In the genomic region with DNA sequence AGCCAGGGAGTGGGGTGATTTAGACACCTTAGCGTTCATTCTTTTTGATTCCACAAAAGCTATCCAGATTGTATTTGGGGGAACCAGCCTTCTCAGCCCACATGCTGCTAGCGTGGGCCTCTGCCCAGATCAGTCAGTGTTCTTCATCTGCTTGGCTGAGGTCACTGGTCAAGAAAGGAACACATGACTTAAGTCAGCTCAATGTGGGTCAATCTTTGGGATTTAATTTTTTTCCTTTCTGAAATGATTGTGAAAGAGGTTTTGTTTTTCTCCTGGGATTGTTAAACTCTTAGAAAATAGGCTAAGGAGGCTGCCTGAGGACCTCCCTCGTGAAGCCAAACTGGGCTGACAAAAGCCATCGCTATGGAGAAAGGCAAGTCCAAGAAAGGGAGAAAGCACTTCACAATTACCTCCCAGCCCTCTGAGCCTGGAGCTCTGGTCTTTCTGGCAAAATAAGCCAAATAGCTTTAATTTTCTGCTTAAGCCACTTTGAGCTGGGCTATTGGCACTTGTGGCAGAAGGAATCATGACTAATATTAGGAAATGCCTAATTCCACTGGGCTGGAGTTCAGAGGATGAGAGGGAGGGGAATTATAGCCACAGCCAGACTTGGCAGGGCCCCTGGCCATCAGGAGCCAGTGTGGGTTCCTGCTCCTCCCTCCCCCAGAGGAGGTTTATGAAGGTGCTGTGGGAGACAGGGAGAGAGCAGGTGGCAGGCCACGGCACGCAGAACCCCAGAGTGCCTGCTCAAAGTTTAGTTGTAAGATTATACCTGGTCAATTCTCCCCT, we compare ENCODE assay signal across 11 mouse cellular contexts. TPM values are rescaled to one million over a fixed set of nuclear protein-coding genes. Genes with fewer than 3 reads are reported as not detected.
DNase-seq lines count a peak whose midpoint lies in the region; ATAC-seq and TF ChIP-seq lines count a peak whose summit lies in the region.
"Had no signal": no experiment of that assay in that cellular context is flagged by ENCODE, and none has a peak within 500 bp of the region (broad histone marks: within the 10 kb centered on the region; RNA-seq: fewer than 3 reads in every experiment).

No protein-coding gene starts in this region.

- no peak for TF ChIP-seq CTCF in midbrain, postnatal 0 days (IDR thresholded peaks at IDR 0.05)

- H3K36me3 ChIP-seq in midbrain, postnatal 0 days (ENCODE audit: insufficient read depth, low read length) = no peaks in the 10 kb centered on the region
- no peaks in the 10 kb centered on the region for H3K36me3 ChIP-seq in midbrain, embryonic 16.5 days (ENCODE audit: control insufficient read depth, insufficient read depth, low read length)
- no peaks in the 10 kb centered on the region for H3K36me3 ChIP-seq in heart, embryonic 15.5 days
- H3K36me3 ChIP-seq in stomach, embryonic 16.5 days (ENCODE audit: control insufficient read depth, insufficient read depth, low read length) = no peaks in the 10 kb centered on the region

- intact Hi-C loops in left cerebral cortex, postnatal 10 days (cut with DNase I) = no loop called here

- H3K4me1 ChIP-seq in midbrain, postnatal 0 days (ENCODE audit: insufficient read depth, low read length) = no peaks in the 10 kb centered on the region
- no peaks in the 10 kb centered on the region for H3K4me1 ChIP-seq in midbrain, embryonic 16.5 days (ENCODE audit: control insufficient read depth, insufficient read depth, low read length)
- peaks cover 20% of the 10 kb centered on the region for H3K4me1 ChIP-seq in heart, embryonic 15.5 days (replicated peaks)
- peaks cover 21% of the 10 kb centered on the region for H3K4me1 ChIP-seq in stomach, embryonic 16.5 days (ENCODE audit: control insufficient read depth, insufficient read depth, low read length)

- H3K9ac ChIP-seq in midbrain, postnatal 0 days (replicated peaks; ENCODE audit: low read length, poor library complexity, severe bottlenecking) = no peak overlapping the region
- H3K9ac ChIP-seq in midbrain, embryonic 16.5 days (ENCODE audit: low read depth, low read length) = no peak overlapping the region
- H3K9ac ChIP-seq in heart, embryonic 15.5 days = no peak overlapping the region
- H3K9ac ChIP-seq in stomach, embryonic 16.5 days (ENCODE audit: low read length) = no peak overlapping the region

- H3K27ac ChIP-seq in midbrain, postnatal 0 days (ENCODE audit: low read depth, low read length) = no peak overlapping the region
- H3K27ac ChIP-seq in midbrain, embryonic 16.5 days (ENCODE audit: low read length) = no peak overlapping the region
- H3K27ac ChIP-seq in heart, embryonic 15.5 days = peak overlapping the region; percentile 15; the same call in 1 of the 2 replicates
- H3K27ac ChIP-seq in stomach, embryonic 16.5 days (ENCODE audit: low read length) = peak overlapping the region; percentile 23; the same call in 1 of the 2 replicates

- 60% methylated on average over 6 of the region's 6 CpGs for WGBS in midbrain, postnatal 0 days
- WGBS in midbrain, embryonic 16.5 days = 53% methylated on average over 6 of the region's 6 CpGs
- WGBS in heart, embryonic 15.5 days = 67% methylated on average over 6 of the region's 6 CpGs
- 58% methylated on average over 6 of the region's 6 CpGs for WGBS in stomach, embryonic 16.5 days

- H3K4me2 ChIP-seq in midbrain, postnatal 0 days (ENCODE audit: low read depth, low read length, poor library complexity, severe bottlenecking) = no peak overlapping the region
- H3K4me2 ChIP-seq in midbrain, embryonic 16.5 days (ENCODE audit: low read length) = no peak overlapping the region
- H3K4me2 ChIP-seq in heart, embryonic 15.5 days = no peak overlapping the region
- no peak overlapping the region for H3K4me2 ChIP-seq in stomach, embryonic 16.5 days (ENCODE audit: low read depth, low read length)
- H3K4me2 ChIP-seq: midbrain, embryonic 11.5 days had no signal

- no peaks in the 10 kb centered on the region for H3K9me3 ChIP-seq in midbrain, postnatal 0 days (ENCODE audit: low read length)
- no peaks in the 10 kb centered on the region for H3K9me3 ChIP-seq in midbrain, embryonic 16.5 days (replicated peaks; ENCODE audit: control insufficient read depth, low read length, poor library complexity, severe bottlenecking)
- no peaks in the 10 kb centered on the region for H3K9me3 ChIP-seq in heart, embryonic 15.5 days (replicated peaks)
- H3K9me3 ChIP-seq in stomach, embryonic 16.5 days (replicated peaks; ENCODE audit: control insufficient read depth, low read length) = no peaks in the 10 kb centered on the region

- H3K4me3 ChIP-seq in midbrain, postnatal 0 days (ENCODE audit: low read depth, low read length) = no peak overlapping the region
- H3K4me3 ChIP-seq in midbrain, embryonic 16.5 days (ENCODE audit: low read depth, low read length) = no peak overlapping the region
- H3K4me3 ChIP-seq in heart, embryonic 15.5 days = no peak overlapping the region
- no peak overlapping the region for H3K4me3 ChIP-seq in stomach, embryonic 16.5 days (replicated peaks; ENCODE audit: low read length)

- DNase-seq in midbrain, postnatal 0 days (ENCODE audit: low spot score) = peak; percentile 33
- DNase-seq in cerebellum, postnatal 10 days = peak; percentile 70 to 77
- no peak for DNase-seq in left cerebral cortex, postnatal 10 days (ENCODE audit: extremely low spot score in 1 of 2, low spot score in 2 of 2)
- no peak for DNase-seq in embryo, embryonic 10 days (ENCODE audit: low spot score)
- DNase-seq in thymus, postnatal 14 days = no peak
- DNase-seq: thymus, adult 18-20 months had no signal

- no peak for ATAC-seq in midbrain, postnatal 0 days (ENCODE audit: low FRiP score)
- no peak for ATAC-seq in midbrain, embryonic 16.5 days
- ATAC-seq in heart, embryonic 15.5 days (replicated peaks; ENCODE audit: insufficient number of reproducible peaks, insufficient read depth, low FRiP score, low read depth) = no peak
- no peak for ATAC-seq in stomach, embryonic 16.5 days (ENCODE audit: insufficient read depth, low FRiP score)

- H3K27me3 ChIP-seq in midbrain, postnatal 0 days (ENCODE audit: insufficient read depth, low read length) = no peaks in the 10 kb centered on the region
- no peaks in the 10 kb centered on the region for H3K27me3 ChIP-seq in midbrain, embryonic 16.5 days (ENCODE audit: control insufficient read depth, insufficient read depth, low read depth, low read length)
- no peaks in the 10 kb centered on the region for H3K27me3 ChIP-seq in heart, embryonic 15.5 days
- no peaks in the 10 kb centered on the region for H3K27me3 ChIP-seq in stomach, embryonic 16.5 days (ENCODE audit: control insufficient read depth, insufficient read depth, low read length)

RNA-seq across cellular contexts. Expression of a gene that starts 22.5 kb away (rescaled TPM):
- 44.7 and 50.3 TPM in 2 replicates for total RNA-seq in midbrain, postnatal 0 days (2014; rRNA removed)
- polyA plus RNA-seq in midbrain, postnatal 0 days (2015; fragmentation: Nextera tagmentation; extraction: Ambion mirVana) = 65.4 and 67.5 TPM in 2 replicates
- 58.1 and 84.6 TPM in 2 replicates for polyA plus RNA-seq in midbrain, embryonic 16.5 days (2015; fragmentation: Nextera tagmentation; extraction: Ambion mirVana)
- 825 and 1,122 TPM in 2 replicates for polyA plus RNA-seq in heart, embryonic 15.5 days (2015; fragmentation: Nextera tagmentation; extraction: Ambion mirVana)
- polyA plus RNA-seq in stomach, embryonic 16.5 days (2015; fragmentation: Nextera tagmentation; extraction: Ambion mirVana) = 2,066 and 2,076 TPM in 2 replicates
- total RNA-seq in left cerebral cortex, postnatal 10 days (2021) = 10 to 100 TPM; 53.2 to 64.0 TPM

RNA-seq across cellular contexts. Expression of a gene that starts 53.9 kb away (rescaled TPM):
- total RNA-seq in midbrain, postnatal 0 days (2014; rRNA removed) = not detected in 2 replicates
- not detected in 2 replicates for polyA plus RNA-seq in midbrain, postnatal 0 days (2015; fragmentation: Nextera tagmentation; extraction: Ambion mirVana)
- polyA plus RNA-seq in midbrain, embryonic 16.5 days (2015; fragmentation: Nextera tagmentation; extraction: Ambion mirVana) = not detected in 2 replicates
- polyA plus RNA-seq in heart, embryonic 15.5 days (2015; fragmentation: Nextera tagmentation; extraction: Ambion mirVana) = 0.15 and 0.22 TPM in 2 replicates
- not detected in 2 replicates for polyA plus RNA-seq in stomach, embryonic 16.5 days (2015; fragmentation: Nextera tagmentation; extraction: Ambion mirVana)
- total RNA-seq in left cerebral cortex, postnatal 10 days (2021) = not detected
- total RNA-seq: MEL had no signal
- polyA plus RNA-seq: midbrain, embryonic 11.5 days had no signal

Comparison
In these comparisons a context has a peak if more than half of its experiments do, and no peak if none do; other contexts are left out.
1. DNase-seq: peak in midbrain, postnatal 0 days (single experiment) and cerebellum, postnatal 10 days (2 of 2); none in left cerebral cortex, postnatal 10 days (0 of 2), embryo, embryonic 10 days (single experiment) and thymus, postnatal 14 days (single experiment).
2. H3K27ac ChIP-seq: peak in heart, embryonic 15.5 days (single experiment) and stomach, embryonic 16.5 days (single experiment); none in midbrain, postnatal 0 days (single experiment) and midbrain, embryonic 16.5 days (single experiment).